Mouse (Mus musculus): ENCODE data around the gene Gpr37l1. TPM values are rescaled to one million over a fixed set of nuclear protein-coding genes. Genes with fewer than 3 reads are reported as not detected.
"Not testable (repeated sequence)": the region's sequence is repeated elsewhere in the genome, so short reads cannot be mapped to it uniquely, and the experiment has no call there.

The Gpr37l1 gene
- polyA plus RNA-seq, 1 experiment from 2014 or later, result not detected

DNA sequence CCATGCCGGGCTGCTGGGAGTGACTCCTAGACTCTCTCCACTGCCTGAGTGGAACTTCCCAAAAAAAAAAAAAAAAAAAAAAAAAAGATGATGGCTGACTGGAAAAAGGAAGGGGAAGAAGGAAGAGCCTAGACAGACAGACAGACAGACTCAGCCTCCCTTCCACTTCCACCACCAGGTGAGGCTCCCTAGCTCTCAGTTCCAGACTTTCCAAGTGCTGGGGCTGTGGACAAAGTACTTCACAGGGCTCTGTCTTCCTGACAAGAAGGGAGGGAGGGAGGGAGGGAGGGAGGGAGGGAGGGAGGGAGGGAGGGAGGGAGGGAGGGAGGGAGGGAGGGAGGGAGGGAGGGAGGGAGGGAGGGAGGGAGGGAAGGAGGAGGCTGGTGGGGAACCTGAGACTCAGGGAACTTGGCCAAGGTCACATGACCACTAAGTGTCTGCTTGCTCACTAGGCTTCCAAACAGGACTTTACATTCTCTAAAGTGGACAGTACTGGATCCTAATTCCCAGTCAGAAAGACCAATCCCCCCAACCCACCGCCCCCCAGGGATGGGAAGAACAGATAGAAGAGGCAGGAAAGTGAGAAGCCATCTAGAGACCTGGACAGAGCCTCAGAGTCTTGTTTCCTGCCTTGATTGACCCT is 37.0 kb downstream of the Gpr37l1 start:
- peaks cover 44% of the 10 kb centered on the region for H3K4me1 ChIP-seq
- peaks cover 76% of the 10 kb centered on the region for H3K27me3 ChIP-seq (replicated peaks)
- H3K9ac ChIP-seq, result no peak overlapping the region
- H3K27ac ChIP-seq (replicated peaks), result no peak overlapping the region
- H3K9me3 ChIP-seq, result no peaks in the 10 kb centered on the region
- 56% methylated on average over 2 of the region's 2 CpGs for WGBS
- no peaks in the 10 kb centered on the region for H3K36me3 ChIP-seq
- ATAC-seq (ENCODE audit: extremely low read depth, insufficient number of reproducible peaks, low FRiP score, low TSS enrichment), result no peak
- H3K4me3 ChIP-seq, result no peak overlapping the region
- H3K4me2 ChIP-seq, result no peak overlapping the region

GRCm38 (mm10) chr1:135129543-135130183 is 37.8 kb downstream of the Gpr37l1 start:
- WGBS, result 69% methylated on average over 9 of the region's 9 CpGs
- H3K9ac ChIP-seq, result no peak overlapping the region
- H3K4me3 ChIP-seq, result no peak overlapping the region
- peaks cover 83% of the 10 kb centered on the region for H3K27me3 ChIP-seq (replicated peaks)
- H3K36me3 ChIP-seq, result no peaks in the 10 kb centered on the region
- H3K4me1 ChIP-seq, result peaks cover 44% of the 10 kb centered on the region
- no peak overlapping the region for H3K4me2 ChIP-seq
- no peak overlapping the region for H3K27ac ChIP-seq (replicated peaks)
- no peaks in the 10 kb centered on the region for H3K9me3 ChIP-seq
- no peak for ATAC-seq (ENCODE audit: extremely low read depth, insufficient number of reproducible peaks, low FRiP score, low TSS enrichment)

DNA sequence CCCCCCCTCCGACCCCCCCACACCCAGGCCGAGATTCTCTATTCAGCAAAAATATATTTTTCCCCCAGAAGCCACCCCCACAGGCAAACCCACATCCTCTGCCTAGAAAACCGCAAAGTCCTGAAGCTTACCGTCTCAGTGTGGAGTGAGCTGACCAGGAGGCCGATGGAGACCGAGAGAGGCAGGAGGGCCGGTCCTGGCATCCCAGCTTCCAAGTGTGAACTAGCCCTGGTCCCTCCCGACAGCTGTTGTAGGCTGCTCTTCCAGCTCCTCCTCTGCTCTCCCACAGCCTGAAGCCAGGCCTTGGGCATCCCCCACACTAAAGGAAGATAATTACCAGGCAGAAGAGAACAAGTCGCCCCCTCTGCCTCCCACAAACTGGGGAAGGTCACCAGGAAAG is 38.5 kb downstream of the Gpr37l1 start:
- Histone ChIP-seq H3K9me3 (no peaks in the 10 kb centered on the region), H3K4me3 (no peak overlapping the region), H3K9ac (no peak overlapping the region), H3K4me2 (no peak overlapping the region), H3K4me1 (peaks cover 44% of the 10 kb centered on the region), H3K36me3 (no peaks in the 10 kb centered on the region), H3K27ac (replicated peaks) (no peak overlapping the region), H3K27me3 (replicated peaks) (peaks cover 85% of the 10 kb centered on the region)
- WGBS, result 27% methylated on average over 9 of the region's 9 CpGs
- ATAC-seq (ENCODE audit: extremely low read depth, insufficient number of reproducible peaks, low FRiP score, low TSS enrichment), result no peak

GRCm38 (mm10) chr1:135128011-135128441 is 39.5 kb downstream of the Gpr37l1 start:
- Histone ChIP-seq H3K4me3 (no peak overlapping the region), H3K9me3 (no peaks in the 10 kb centered on the region), H3K9ac (no peak overlapping the region), H3K4me2 (no peak overlapping the region), H3K27ac (replicated peaks) (no peak overlapping the region), H3K27me3 (replicated peaks) (peaks cover 84% of the 10 kb centered on the region), H3K4me1 (peaks cover 44% of the 10 kb centered on the region), H3K36me3 (no peaks in the 10 kb centered on the region)
- ATAC-seq (ENCODE audit: extremely low read depth, insufficient number of reproducible peaks, low FRiP score, low TSS enrichment), result no peak
- WGBS, result 57% methylated on average over 6 of the region's 6 CpGs

- no peak for ATAC-seq (ENCODE audit: extremely low read depth, insufficient number of reproducible peaks, low FRiP score, low TSS enrichment)
- no peaks in the 10 kb centered on the region for H3K36me3 ChIP-seq
- H3K4me2 ChIP-seq, result no peak overlapping the region
- H3K4me3 ChIP-seq, result no peak overlapping the region
- H3K27me3 ChIP-seq (replicated peaks), result peaks cover 87% of the 10 kb centered on the region
- peaks cover 29% of the 10 kb centered on the region for H3K4me1 ChIP-seq
- 46% methylated on average over 4 of the region's 4 CpGs for WGBS
- no peaks in the 10 kb centered on the region for H3K9me3 ChIP-seq
- no peak overlapping the region for H3K9ac ChIP-seq
- H3K27ac ChIP-seq (replicated peaks), result no peak overlapping the region
These were observed 40.9 kb downstream of the Gpr37l1 start for GRCm38 (mm10) chr1:135126443-135127027.

DNA sequence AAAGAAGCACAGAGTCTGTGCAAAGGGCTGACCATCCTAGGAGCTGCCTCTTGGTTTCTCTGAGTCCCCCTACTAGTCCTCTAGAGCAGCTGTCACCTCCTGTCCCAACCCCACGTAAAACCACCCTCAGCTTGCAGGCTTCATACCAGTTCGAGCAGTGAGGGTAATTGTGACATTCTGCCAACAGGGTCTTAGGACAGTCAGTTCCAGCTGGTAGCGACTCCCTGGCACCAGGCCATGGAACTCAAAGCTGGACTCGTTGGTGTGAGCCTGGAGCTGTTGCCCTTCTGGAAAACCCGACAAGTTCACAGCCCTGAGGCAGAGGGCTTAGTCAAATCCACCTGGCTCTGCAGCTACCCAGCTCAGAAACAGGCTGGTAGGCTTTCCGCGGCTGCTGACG is 41.5 kb downstream of the Gpr37l1 start:
- 52% methylated on average over 8 of the region's 8 CpGs for WGBS
- ATAC-seq (ENCODE audit: extremely low read depth, insufficient number of reproducible peaks, low FRiP score, low TSS enrichment), result no peak
- Histone ChIP-seq H3K9ac (no peak overlapping the region), H3K4me3 (no peak overlapping the region), H3K4me2 (no peak overlapping the region), H3K36me3 (no peaks in the 10 kb centered on the region), H3K27me3 (replicated peaks) (peaks cover 87% of the 10 kb centered on the region), H3K27ac (replicated peaks) (no peak overlapping the region), H3K9me3 (no peaks in the 10 kb centered on the region), H3K4me1 (peaks cover 24% of the 10 kb centered on the region)

GRCm38 (mm10) chr1:135124573-135125363 is 42.7 kb downstream of the Gpr37l1 start:
- ATAC-seq (ENCODE audit: extremely low read depth, insufficient number of reproducible peaks, low FRiP score, low TSS enrichment), result no peak
- Histone ChIP-seq H3K9me3 (no peaks in the 10 kb centered on the region), H3K27ac (replicated peaks) (no peak overlapping the region), H3K4me2 (no peak overlapping the region), H3K9ac (no peak overlapping the region), H3K4me3 (no peak overlapping the region), H3K4me1 (peaks cover 20% of the 10 kb centered on the region), H3K27me3 (replicated peaks) (peaks cover 85% of the 10 kb centered on the region), H3K36me3 (no peaks in the 10 kb centered on the region)
- WGBS, result 81% methylated on average over 8 of the region's 8 CpGs

GRCm38 (mm10) chr1:135112661-135113060 is 54.8 kb downstream of the Gpr37l1 start:
- no peaks in the 10 kb centered on the region for H3K9me3 ChIP-seq
- H3K36me3 ChIP-seq, result no peaks in the 10 kb centered on the region
- WGBS, result 15% methylated on average over 8 of the region's 8 CpGs

DNA sequence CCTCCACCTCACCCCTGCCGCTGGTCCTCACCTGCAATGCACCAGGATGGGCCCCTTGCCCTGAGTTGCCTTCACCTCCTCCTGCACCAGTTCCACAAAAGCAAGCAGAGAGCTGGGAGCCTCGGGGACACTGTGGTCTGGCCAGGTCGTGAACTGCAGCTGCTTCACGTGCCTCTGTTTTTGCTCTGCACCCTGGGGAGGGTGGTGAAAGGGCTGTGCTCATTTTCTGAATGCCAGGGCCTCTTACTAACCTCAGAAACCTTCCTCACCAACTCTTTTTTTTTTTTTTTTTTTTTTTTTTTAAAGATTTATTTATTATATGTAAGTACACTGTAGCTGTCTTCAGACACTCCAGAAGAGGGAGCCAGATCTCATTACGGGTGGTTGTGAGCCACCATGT is 56.2 kb downstream of the Gpr37l1 start:
- WGBS, result 51% methylated on average over 5 of the region's 5 CpGs
- H3K4me2 ChIP-seq, result not testable (repeated sequence)

More at GRCm38 (mm10) chr1:135112661-135113060, 54.8 kb downstream of the Gpr37l1 start:
- Histone ChIP-seq H3K4me2 (no peak overlapping the region), H3K4me3 (no peak overlapping the region), H3K27ac (replicated peaks) (no peak overlapping the region), H3K4me1 (no peaks in the 10 kb centered on the region), H3K27me3 (replicated peaks) (peaks cover 71% of the 10 kb centered on the region), H3K9ac (no peak overlapping the region)
- no peak for ATAC-seq (ENCODE audit: extremely low read depth, insufficient number of reproducible peaks, low FRiP score, low TSS enrichment)

More for the DNA sequence above, 56.2 kb downstream of the Gpr37l1 start:
- H3K4me1 ChIP-seq; H3K36me3 ChIP-seq; ATAC-seq (ENCODE audit: extremely low read depth, insufficient number of reproducible peaks, low FRiP score, low TSS enrichment); H3K9ac ChIP-seq; H3K9me3 ChIP-seq; H3K4me3 ChIP-seq; H3K27ac ChIP-seq (replicated peaks): not testable (repeated sequence)
- peaks cover 71% of the 10 kb centered on the region for H3K27me3 ChIP-seq (replicated peaks)
